Mouse (Mus musculus) stomach, embryonic 16.5 days (tissue): ENCODE measurements at regions not wholly inside any gene's neighbourhood (a gene's known extent, or its start where the extent isn't known, plus 50 kb on each side); places are given as distances from the start of the nearest gene placed in this dataset.

Experiments
- ATAC-seq: fragments of 200-750 bp; cut with Nextera tagmentation; 2 replicates; pipeline ENCODE4 v1.8.0; 2017; ENCODE audit warnings: moderate number of reproducible peaks, moderate TSS enrichment; ENCODE audit not compliant: insufficient read depth, low FRiP score
- H3K27ac ChIP-seq: fragments of 300-500 bp; sonication (generic); 2 replicates; pipeline ENCODE4 v1.5.1; 2014; ENCODE audit warnings: low read length
- H3K27me3 ChIP-seq: fragments of 300-500 bp; sonication (generic); 2 replicates; pipeline ENCODE4 v1.6.1; 2014; ENCODE audit warnings: low read length, control low read depth, mixed read lengths; ENCODE audit not compliant: control insufficient read depth, insufficient read depth
- H3K36me3 ChIP-seq: fragments of 300-500 bp; sonication (generic); 2 replicates; pipeline ENCODE4 v1.6.1; 2014; ENCODE audit warnings: low read length; ENCODE audit not compliant: control insufficient read depth, insufficient read depth
- H3K4me1 ChIP-seq: fragments of 300-500 bp; sonication (generic); 2 replicates; pipeline ENCODE4 v1.6.1; 2014; ENCODE audit warnings: low read length, control low read depth, mixed read lengths; ENCODE audit not compliant: control insufficient read depth, insufficient read depth
- H3K4me2 ChIP-seq: fragments of 300-500 bp; sonication (generic); 2 replicates; pipeline ENCODE4 v1.6.1; 2014; ENCODE audit warnings: low read depth, low read length, mixed read lengths
- H3K4me3 ChIP-seq: fragments of 300-500 bp; sonication (generic); replicated peaks from 2 replicates; pipeline ENCODE4 v1.5.1; 2014; ENCODE audit warnings: mild to moderate bottlenecking, low read length
- H3K9ac ChIP-seq: fragments of 300-500 bp; sonication (generic); 2 replicates; pipeline ENCODE4 v1.6.1; 2014; ENCODE audit warnings: low read length
- H3K9me3 ChIP-seq: fragments of 300-500 bp; sonication (generic); replicated peaks from 2 replicates; pipeline ENCODE4 v1.6.1; 2016; ENCODE audit warnings: low read length, control low read depth; ENCODE audit not compliant: control insufficient read depth
- WGBS: fragments of 180-500 bp; shearing (Covaris S2); extraction: QIAGEN DNeasy Blood & Tissue Kit; methylation state at CpG from one replicate; pipeline ENCODE4 v1.1.7; 2014; 5-methylcytosine and 5-hydroxymethylcytosine counted together

DNA sequence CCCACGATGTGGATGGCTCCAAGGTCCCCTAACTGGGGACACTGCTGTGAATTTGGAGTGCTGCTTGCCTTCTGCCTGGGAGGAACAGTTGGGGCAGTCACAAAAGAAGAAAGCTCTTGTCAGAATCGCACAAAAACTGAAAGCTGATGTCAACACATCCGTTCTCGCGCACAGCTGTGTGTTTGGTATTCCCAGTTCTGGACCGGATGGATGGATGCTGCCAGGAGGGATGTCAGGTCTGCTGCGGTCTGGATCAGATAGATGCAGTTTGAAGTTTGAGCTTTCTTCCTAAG lies 141.6 kb upstream of the Plekha5 start:
- Histone ChIP-seq H3K4me2 (no peak overlapping the region), H3K9me3 (no peaks in the 10 kb centered on the region), H3K4me1 (peaks cover 11% of the 10 kb centered on the region; the same call in 1 of the 2 replicates), H3K9ac (no peak overlapping the region), H3K36me3 (no peaks in the 10 kb centered on the region), H3K27ac (no peak overlapping the region), H3K27me3 (no peaks in the 10 kb centered on the region), H3K4me3 (no peak overlapping the region)
- WGBS = 67% methylated on average over 7 of the region's 7 CpGs
- no peak for ATAC-seq

DNA sequence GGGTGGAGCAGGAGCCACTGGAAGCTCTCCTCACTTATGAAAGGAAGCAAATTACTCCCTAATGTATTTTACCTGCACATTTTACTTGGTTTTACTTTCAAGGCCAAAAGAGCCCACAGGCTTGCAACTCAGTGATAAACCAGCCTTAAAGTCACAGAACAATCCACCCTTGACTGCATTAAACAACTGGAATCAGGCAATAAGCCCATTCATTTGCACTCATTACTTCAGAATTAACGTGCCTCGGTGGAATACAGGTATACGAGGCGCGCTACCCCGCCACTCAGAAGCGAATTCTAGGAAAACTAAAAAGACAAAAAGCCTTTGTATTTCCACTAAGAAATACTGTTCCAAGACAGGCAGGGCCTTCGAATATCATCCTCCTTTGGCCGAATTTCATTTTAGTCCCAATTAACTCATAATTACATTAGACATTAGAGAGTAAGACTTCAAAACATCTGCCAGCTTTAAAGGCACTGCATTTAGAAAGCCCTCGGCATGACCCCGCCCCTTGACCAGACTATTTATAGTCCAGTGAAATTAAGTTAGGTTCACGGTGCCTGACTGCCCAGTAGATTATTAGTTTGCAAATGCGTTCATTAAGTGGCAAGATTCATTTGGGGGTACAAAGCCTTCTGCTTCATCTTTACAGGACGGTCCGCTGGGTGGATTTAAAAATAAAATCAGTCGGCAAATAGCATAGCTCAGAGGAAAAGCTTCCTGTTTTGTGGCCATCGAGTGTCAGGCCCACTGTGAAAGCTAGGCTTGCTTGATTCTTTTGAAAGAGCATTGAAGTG lies 142.2 kb upstream of the Plekha5 start:
- H3K9ac ChIP-seq = no peak overlapping the region
- H3K4me3 ChIP-seq = no peak overlapping the region
- no peaks in the 10 kb centered on the region for H3K36me3 ChIP-seq
- H3K4me1 ChIP-seq = peaks cover 11% of the 10 kb centered on the region; the same call in 1 of the 2 replicates
- no peak for ATAC-seq
- H3K9me3 ChIP-seq = no peaks in the 10 kb centered on the region
- no peaks in the 10 kb centered on the region for H3K27me3 ChIP-seq
- WGBS = 64% methylated on average over 17 of the region's 17 CpGs
- H3K4me2 ChIP-seq = peak overlapping the region; percentile 13; the same call in 1 of the 2 replicates
- peak overlapping the region; percentile 16; the same call in 1 of the 2 replicates for H3K27ac ChIP-seq

- peaks cover 11% of the 10 kb centered on the region; the same call in 1 of the 2 replicates for H3K4me1 ChIP-seq
- H3K4me2 ChIP-seq = no peak overlapping the region
- H3K36me3 ChIP-seq = no peaks in the 10 kb centered on the region
- no peak overlapping the region for H3K9ac ChIP-seq
- no peaks in the 10 kb centered on the region for H3K9me3 ChIP-seq
- H3K27ac ChIP-seq = peak overlapping the region; percentile 35
- no peak overlapping the region for H3K4me3 ChIP-seq
- WGBS = 26% methylated on average over 9 of the region's 9 CpGs
- peak; percentile 92 for ATAC-seq
- no peaks in the 10 kb centered on the region for H3K27me3 ChIP-seq
These were observed 142.9 kb upstream of the Plekha5 start for GRCm38 (mm10) chr6:140280817-140281475.

DNA sequence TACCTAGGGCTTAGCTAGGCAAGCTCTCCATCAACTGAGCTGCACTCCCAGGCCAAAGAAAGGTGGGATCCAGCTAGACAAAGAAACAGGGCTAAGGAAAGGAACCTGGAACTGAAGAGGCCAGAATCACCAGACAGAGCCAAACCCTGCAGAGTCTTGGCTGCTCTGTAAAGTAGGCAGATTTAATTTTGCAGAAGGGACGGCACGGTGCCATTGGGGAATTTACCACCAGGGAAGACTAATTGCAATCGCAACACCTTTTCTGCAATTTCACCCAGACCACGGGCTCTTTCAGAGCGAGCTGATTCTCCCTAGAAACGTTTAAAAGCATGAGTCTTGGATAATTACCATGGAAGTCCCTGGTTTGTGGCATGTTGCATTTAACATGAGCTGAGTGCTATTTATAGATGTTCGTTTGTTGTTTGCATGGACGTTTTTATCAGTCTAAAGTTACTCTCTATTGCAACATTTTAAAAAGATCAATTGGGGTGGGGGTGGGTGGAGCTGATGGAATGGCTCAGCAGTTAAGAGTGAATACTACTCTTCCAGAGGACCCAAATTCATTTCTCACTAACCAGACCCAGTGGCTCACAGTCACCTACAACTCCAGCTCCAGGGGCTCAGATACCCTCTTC lies 144.0 kb upstream of the Plekha5 start:
- Histone ChIP-seq H3K4me2 (no peak overlapping the region), H3K4me1 (peaks cover 11% of the 10 kb centered on the region; the same call in 1 of the 2 replicates), H3K27me3 (no peaks in the 10 kb centered on the region), H3K4me3 (no peak overlapping the region), H3K9ac (no peak overlapping the region), H3K27ac (no peak overlapping the region), H3K36me3 (no peaks in the 10 kb centered on the region), H3K9me3 (no peaks in the 10 kb centered on the region)
- 79% methylated on average over 8 of the region's 8 CpGs for whole genome bisulfite sequencing
- no peak for ATAC-seq

DNA sequence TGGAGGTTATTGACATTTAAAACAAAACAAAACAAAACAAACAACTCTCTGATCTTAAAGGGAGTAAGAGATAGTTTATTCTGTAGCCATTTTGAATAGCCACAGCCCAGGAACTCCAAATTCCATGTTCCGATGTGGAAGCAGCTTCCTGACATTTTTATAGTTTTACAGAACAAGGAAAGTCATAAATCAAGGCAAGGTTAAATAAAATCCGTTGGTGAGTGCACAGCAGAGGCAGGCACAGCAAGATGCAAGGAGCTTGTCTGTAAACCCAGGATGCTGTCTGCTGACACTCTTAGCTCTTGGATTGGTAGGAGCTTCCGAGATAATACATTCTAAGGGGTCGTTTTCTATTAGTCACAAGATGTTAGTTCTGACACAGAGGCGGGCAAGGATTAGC lies 145.1 kb upstream of the Plekha5 start:
- Histone ChIP-seq H3K27me3 (no peaks in the 10 kb centered on the region), H3K9ac (no peak overlapping the region), H3K9me3 (no peaks in the 10 kb centered on the region), H3K4me1 (peaks cover 11% of the 10 kb centered on the region; the same call in 1 of the 2 replicates), H3K36me3 (no peaks in the 10 kb centered on the region), H3K4me3 (no peak overlapping the region), H3K27ac (no peak overlapping the region), H3K4me2 (no peak overlapping the region)
- WGBS = 34% methylated on average over 5 of the region's 5 CpGs
- no peak for ATAC-seq

DNA sequence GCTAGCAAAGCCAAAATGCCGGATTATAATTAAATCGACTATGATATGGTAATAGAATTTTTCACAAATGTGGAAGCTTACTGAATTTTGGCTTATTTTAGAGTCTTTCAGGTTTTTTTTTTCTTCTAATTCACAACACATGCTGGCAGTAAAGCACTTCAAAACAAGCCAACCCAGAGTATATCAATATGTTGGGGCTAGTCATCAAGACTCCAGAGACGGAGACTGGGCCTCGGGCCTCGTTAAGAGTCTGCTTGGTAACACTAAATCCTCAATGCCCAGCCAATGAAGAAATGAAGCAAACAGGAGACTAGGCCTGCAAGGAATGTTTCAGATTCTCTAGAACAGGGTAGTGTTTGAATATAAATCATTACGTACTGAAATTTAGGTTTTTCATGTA lies 153.3 kb upstream of the Plekha5 start:
- no peak overlapping the region for H3K4me3 ChIP-seq

GRCm38 (mm10) chr6:140268315-140269070 lies 155.4 kb upstream of the Plekha5 start:
- H3K36me3 ChIP-seq = no peaks in the 10 kb centered on the region
- H3K27ac ChIP-seq = no peak overlapping the region
- no peak overlapping the region for H3K9ac ChIP-seq
- no peak overlapping the region for H3K4me2 ChIP-seq
- H3K27me3 ChIP-seq = no peaks in the 10 kb centered on the region
- ATAC-seq = no peak; the same call in 1 of the 2 replicates
- WGBS = 36% methylated on average over 11 of the region's 11 CpGs
- no peak overlapping the region for H3K4me3 ChIP-seq
- H3K9me3 ChIP-seq = no peaks in the 10 kb centered on the region
- H3K4me1 ChIP-seq = peaks cover 5% of the 10 kb centered on the region; the same call in 1 of the 2 replicates

More for the DNA sequence above, 153.3 kb upstream of the Plekha5 start:
- Histone ChIP-seq H3K36me3 (no peaks in the 10 kb centered on the region), H3K27me3 (no peaks in the 10 kb centered on the region), H3K4me2 (no peak overlapping the region), H3K9me3 (no peaks in the 10 kb centered on the region), H3K4me1 (peaks cover 5% of the 10 kb centered on the region; the same call in 1 of the 2 replicates), H3K27ac (no peak overlapping the region), H3K9ac (no peak overlapping the region)
- ATAC-seq = no peak
- WGBS = 87% methylated on average over 6 of the region's 6 CpGs

DNA sequence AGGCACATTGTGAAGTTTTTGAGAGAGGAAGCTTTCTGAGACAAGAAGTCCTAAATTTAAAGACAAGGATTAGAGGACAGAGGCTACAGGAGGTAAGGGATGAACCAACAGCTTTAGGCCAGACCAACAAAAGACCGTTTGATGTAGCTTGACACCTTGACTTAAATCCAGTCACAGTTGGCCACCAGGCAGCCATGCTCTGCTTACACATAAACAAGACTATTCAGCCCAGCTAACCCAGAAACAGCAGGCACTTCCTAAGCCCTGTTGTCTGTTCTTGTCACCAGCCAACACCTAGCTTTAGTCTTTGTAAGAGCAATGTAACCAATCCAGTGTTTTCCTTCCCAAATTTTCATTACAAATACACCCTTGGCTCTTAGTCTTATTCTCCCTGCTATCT lies 159.9 kb upstream of the Plekha5 start:
- H3K36me3 ChIP-seq = no peaks in the 10 kb centered on the region
- peaks cover 5% of the 10 kb centered on the region; the same call in 1 of the 2 replicates for H3K4me1 ChIP-seq
- no peak overlapping the region for H3K27ac ChIP-seq
- H3K27me3 ChIP-seq = no peaks in the 10 kb centered on the region
- 25% methylated on average over 1 of the region's 1 CpGs for WGBS
- H3K4me3 ChIP-seq = no peak overlapping the region
- H3K9ac ChIP-seq = no peak overlapping the region
- H3K9me3 ChIP-seq = no peaks in the 10 kb centered on the region
- ATAC-seq = no peak
- H3K4me2 ChIP-seq = no peak overlapping the region
